Mouse (Mus musculus): Measurements from ENCODE around the gene Strn3.

- TF ChIP-seq CTCF (IDR thresholded peaks at IDR 0.05; ENCODE audit: borderline replicate concordance, control insufficient read depth, extremely low read depth, insufficient read depth, low read length, poor library complexity) (no peak), POLR2A (IDR thresholded peaks at IDR 0.05; ENCODE audit: control insufficient read depth, extremely low read depth, insufficient read depth, low read length, poor library complexity) (no peak)
Observed at GRCm38 (mm10) chr12:51671231-51671891, 20.3 kb downstream of the Strn3 start.

Data from thymus, adult 2 months (tissue).